Mouse (Mus musculus): ENCODE measurements around the gene Fam178b. TPM values are rescaled to one million over a fixed set of nuclear protein-coding genes. Genes with fewer than 3 reads are reported as not detected.
A peak's percentile ranks its signal among the peaks of the same experiment; 100 is the strongest.
"Not testable (repeated sequence)": the region's sequence is repeated elsewhere in the genome, so short reads cannot be mapped to it uniquely, and the experiment has no call there.

The Fam178b gene
- polyA plus RNA-seq, 1 experiment from 2014 or later, result 2.1 TPM

DNA sequence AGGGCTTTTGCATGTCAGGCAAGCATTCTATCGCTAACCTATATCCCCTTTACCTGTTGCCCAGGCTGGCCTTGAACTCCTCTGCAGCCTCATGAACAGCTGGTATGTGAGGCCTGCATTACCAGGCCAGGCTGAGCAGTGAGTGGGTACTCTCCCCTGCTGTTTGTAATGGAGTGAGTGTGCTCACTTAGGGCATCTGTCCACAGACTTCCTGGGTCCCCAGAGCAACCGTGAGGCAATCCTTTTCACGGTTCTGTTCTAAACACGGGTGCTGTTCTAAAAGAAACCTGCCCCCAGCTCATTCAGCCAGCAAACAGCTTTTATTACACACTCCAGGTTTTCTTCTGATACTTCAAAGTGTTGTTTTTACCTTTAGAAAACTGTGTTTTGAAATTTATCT, 144.3 kb downstream of the Fam178b start:
- H3K9me3 ChIP-seq, result no peaks in the 10 kb centered on the region
- H3K4me1 ChIP-seq, result peaks cover 59% of the 10 kb centered on the region
- WGBS, result 64% methylated on average over 4 of the region's 4 CpGs
- no peak for ATAC-seq (ENCODE audit: extremely low read depth, insufficient number of reproducible peaks, low FRiP score, low TSS enrichment)
- peak overlapping the region; percentile 16; the same call in 1 of the 2 replicates for H3K9ac ChIP-seq
- no peaks in the 10 kb centered on the region for H3K27me3 ChIP-seq (replicated peaks)
- H3K36me3 ChIP-seq, result peaks cover 55% of the 10 kb centered on the region
- H3K4me2 ChIP-seq, result no peak overlapping the region
- no peak overlapping the region for H3K4me3 ChIP-seq
- H3K27ac ChIP-seq (replicated peaks), result peak overlapping the region; percentile 92

DNA sequence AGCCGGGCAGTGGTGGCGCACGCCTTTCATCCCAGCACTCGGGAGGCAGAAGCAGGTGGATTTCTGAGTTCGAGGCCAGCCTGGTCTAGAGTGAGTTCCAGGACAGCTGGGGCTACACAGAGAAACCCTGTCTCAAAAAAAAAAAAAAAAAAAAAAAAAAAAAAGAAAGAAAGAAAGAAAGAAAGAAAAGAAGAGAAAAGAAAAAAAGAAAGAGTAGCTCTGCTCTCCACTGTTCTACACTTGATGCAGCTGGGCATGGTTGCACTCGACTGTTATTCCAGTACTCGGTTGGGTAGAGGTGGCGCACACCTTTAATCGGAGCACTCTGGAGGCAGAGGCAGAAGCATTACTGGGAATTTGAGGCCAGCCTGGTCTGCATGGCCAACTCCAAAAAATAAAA, 146.2 kb downstream of the Fam178b start, which contains the start of gene Ankrd23:
TSS of gene Ankrd23 (minus strand) at position 101 of the 400 bp plus-strand sequence.
- Histone ChIP-seq H3K27ac (replicated peaks) (peak within 1 kb of the TSS; percentile 89), H3K9ac (peak within 1 kb of the TSS; percentile 66), H3K4me1 (peaks cover 65% of the 10 kb centered on the region), H3K4me2 (peak within 1 kb of the TSS; percentile 12), H3K36me3 (peaks cover 49% of the 10 kb centered on the region)
- ATAC-seq (ENCODE audit: extremely low read depth, insufficient number of reproducible peaks, low FRiP score, low TSS enrichment); H3K4me3 ChIP-seq; H3K27me3 ChIP-seq (replicated peaks); H3K9me3 ChIP-seq: not testable (repeated sequence)
- 75% methylated on average over 9 of the region's 9 CpGs for WGBS

DNA sequence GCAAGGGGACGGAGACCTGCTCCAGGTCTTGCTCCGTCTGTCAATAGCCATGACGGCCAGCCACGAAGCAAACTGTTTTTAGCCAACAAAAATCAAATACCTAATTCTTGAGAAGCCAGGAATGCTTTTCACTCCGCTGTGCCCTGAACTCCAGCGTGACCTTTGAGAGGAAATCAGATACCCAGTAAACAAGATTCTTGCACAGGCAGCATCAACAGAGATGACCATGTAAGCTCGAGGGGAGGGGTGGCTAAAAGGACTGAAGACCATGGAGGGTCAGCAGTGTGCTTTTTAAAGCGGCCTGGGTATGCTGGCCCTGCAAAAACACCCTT, 146.6 kb downstream of the Fam178b start:
- H3K27me3 ChIP-seq (replicated peaks), result no peaks in the 10 kb centered on the region
- no peak for ATAC-seq (ENCODE audit: extremely low read depth, insufficient number of reproducible peaks, low FRiP score, low TSS enrichment)
- peak overlapping the region; percentile 66 for H3K9ac ChIP-seq
- 31% methylated on average over 8 of the region's 8 CpGs for WGBS
- H3K4me3 ChIP-seq, result no peak overlapping the region
- peak overlapping the region; percentile 89 for H3K27ac ChIP-seq (replicated peaks)
- H3K4me1 ChIP-seq, result peaks cover 68% of the 10 kb centered on the region
- peaks cover 48% of the 10 kb centered on the region for H3K36me3 ChIP-seq
- peak overlapping the region; percentile 12 for H3K4me2 ChIP-seq
- no peaks in the 10 kb centered on the region for H3K9me3 ChIP-seq

DNA sequence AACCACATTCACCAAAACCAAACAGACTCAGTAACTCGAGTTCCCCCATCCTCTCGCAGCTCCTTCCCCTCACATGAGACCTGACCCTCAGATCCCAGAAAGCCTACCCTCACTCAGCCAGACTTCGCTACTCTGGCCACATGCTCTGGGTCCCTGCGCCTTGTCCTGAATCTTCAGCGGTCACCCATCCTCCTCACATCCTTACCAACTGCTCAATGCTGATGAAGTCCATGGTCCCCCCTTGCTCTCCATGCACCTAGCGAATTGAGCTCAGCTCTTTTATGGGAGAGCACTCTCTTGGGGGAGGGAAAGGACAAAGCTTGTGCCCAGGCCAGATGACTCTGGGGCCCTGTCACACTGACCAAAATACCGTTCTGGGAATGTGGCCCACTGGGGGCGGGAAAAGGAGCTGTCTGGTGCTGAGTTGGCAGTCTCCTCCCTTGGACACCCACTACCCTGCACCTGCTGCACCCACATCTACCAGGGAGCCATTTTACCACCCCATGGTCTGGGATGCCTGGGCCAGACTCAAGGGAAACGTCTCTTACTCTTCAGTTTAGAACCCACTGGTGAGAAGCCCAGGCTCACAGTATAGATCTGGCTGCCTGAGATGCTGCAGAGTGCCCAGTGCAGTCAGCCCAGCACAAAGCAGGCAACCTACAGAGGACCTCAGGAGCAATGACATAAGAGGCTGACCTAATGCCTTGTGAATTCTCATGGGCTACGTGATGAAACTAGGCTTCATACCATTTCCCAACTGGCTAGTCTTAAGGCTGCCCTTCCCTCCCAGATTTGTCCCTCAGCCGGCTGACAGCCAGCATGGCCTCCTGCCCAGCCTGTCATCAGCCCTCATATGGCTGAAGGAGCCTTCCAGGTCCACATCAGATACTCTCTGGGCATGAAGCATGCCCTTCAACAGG, 147.2 kb downstream of the Fam178b start:
- Histone ChIP-seq H3K27me3 (replicated peaks) (no peaks in the 10 kb centered on the region), H3K27ac (replicated peaks) (peak overlapping the region; percentile 89), H3K9me3 (no peaks in the 10 kb centered on the region), H3K36me3 (peaks cover 43% of the 10 kb centered on the region), H3K4me3 (no peak overlapping the region), H3K9ac (peak overlapping the region; percentile 66), H3K4me1 (peaks cover 75% of the 10 kb centered on the region), H3K4me2 (peak overlapping the region; percentile 12)
- 61% methylated on average over 11 of the region's 11 CpGs for WGBS
- no peak; the same call in 1 of the 2 replicates for ATAC-seq (ENCODE audit: extremely low read depth, insufficient number of reproducible peaks, low FRiP score, low TSS enrichment)

DNA sequence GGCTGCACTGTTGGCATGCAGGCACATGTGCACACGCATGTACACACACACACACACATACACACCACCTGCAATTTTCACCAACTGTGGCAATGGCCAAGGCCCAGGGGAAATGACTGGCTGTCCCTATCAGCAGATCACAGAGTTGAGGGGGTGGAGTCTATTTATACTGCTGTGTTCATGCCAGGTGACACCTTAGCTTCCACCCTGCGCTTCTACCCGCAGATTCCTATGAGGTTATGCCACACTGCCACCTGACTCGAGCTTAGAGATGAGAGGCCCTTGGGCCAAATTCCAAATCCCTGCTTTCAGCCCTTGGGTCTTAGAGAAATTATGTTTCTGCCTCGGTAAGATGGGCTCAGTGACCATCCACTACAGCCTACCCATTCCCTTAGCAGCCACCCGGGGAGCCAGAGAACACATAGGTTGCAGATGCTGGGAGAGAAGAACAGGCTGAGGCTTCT, 148.4 kb downstream of the Fam178b start:
- Histone ChIP-seq H3K4me2 (no peak overlapping the region), H3K9ac (peak overlapping the region; percentile 66; the same call in 1 of the 2 replicates), H3K27me3 (replicated peaks) (no peaks in the 10 kb centered on the region), H3K36me3 (peaks cover 34% of the 10 kb centered on the region), H3K27ac (replicated peaks) (peak overlapping the region; percentile 89), H3K4me3 (no peak overlapping the region), H3K4me1 (peaks cover 83% of the 10 kb centered on the region), H3K9me3 (no peaks in the 10 kb centered on the region)
- no peak for ATAC-seq (ENCODE audit: extremely low read depth, insufficient number of reproducible peaks, low FRiP score, low TSS enrichment)
- WGBS, result 60% methylated on average over 6 of the region's 6 CpGs

DNA sequence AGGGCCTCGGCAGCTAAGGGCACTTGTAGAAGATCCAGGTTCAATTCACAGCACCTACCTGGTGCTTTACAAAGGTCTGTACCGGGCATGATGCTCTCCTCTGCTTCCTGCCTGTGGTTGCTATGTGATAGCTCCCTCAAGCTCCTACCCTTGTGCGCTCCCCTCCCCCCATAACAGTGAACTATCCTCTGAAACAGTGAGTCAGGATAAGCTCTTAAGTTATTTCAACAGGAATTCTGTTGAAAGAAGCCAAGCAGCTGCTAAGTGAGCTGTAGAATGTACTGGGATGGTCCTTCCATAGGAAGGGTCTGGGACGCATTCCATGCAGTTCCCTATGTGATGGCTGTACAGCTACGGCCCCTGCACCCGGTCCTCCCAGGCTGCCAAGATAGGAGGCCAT, 149.4 kb downstream of the Fam178b start:
- ATAC-seq (ENCODE audit: extremely low read depth, insufficient number of reproducible peaks, low FRiP score, low TSS enrichment), result no peak
- peaks cover 75% of the 10 kb centered on the region for H3K4me1 ChIP-seq
- 52% methylated on average over 6 of the region's 6 CpGs for WGBS
- no peak overlapping the region for H3K4me3 ChIP-seq
- no peaks in the 10 kb centered on the region for H3K27me3 ChIP-seq (replicated peaks)
- H3K9me3 ChIP-seq, result no peaks in the 10 kb centered on the region
- no peak overlapping the region for H3K4me2 ChIP-seq
- H3K36me3 ChIP-seq, result peaks cover 25% of the 10 kb centered on the region
- H3K27ac ChIP-seq (replicated peaks), result peak overlapping the region; percentile 89; the same call in 1 of the 2 replicates
- peak overlapping the region; percentile 34 for H3K9ac ChIP-seq

DNA sequence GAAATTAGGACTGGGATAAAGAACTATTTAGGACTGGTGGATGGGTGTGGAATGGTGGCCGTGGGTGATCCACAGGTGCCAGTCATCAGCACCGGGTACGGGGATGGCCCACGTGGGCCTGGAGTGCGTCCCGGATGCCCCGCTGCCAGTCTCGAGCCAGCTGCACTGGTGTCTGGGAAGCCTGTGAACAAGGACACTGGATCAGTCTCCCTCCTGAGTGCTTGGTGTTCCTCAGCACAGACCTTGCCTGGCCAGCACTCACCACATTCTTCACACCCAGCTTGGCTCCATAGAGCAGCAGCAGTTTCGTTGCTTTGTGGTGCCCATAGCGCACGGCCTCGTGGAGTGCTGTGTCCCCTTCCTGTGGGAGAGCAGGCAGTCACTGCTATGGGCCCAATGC, 151.5 kb downstream of the Fam178b start:
- Histone ChIP-seq H3K4me3 (no peak overlapping the region), H3K36me3 (peaks cover 22% of the 10 kb centered on the region), H3K27ac (replicated peaks) (peak overlapping the region; percentile 20), H3K4me2 (no peak overlapping the region), H3K4me1 (peaks cover 75% of the 10 kb centered on the region), H3K9me3 (no peaks in the 10 kb centered on the region), H3K27me3 (replicated peaks) (no peaks in the 10 kb centered on the region), H3K9ac (peak overlapping the region; percentile 34; the same call in 1 of the 2 replicates)
- no peak for ATAC-seq (ENCODE audit: extremely low read depth, insufficient number of reproducible peaks, low FRiP score, low TSS enrichment)
- 78% methylated on average over 12 of the region's 12 CpGs for WGBS

DNA sequence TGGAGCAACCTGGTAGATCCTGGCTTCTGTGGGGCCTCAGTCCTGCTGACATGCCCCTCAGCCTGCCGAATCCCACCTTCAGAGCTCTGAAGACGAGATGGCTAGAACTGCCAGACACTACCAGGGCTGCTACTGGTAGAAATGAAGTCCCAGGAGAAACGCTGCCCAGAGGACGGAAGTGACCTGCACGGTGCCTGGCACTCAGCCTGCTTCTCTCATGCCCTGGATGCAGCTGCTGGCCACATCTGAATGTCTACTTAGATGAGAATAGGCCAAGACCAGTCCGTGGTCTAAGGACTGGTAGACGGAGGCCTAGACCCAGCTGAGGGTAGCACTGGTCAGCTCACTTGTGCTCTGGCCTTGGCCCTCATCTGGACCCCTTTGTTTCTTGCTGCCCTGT, 152.0 kb downstream of the Fam178b start:
- Histone ChIP-seq H3K27ac (replicated peaks) (peak overlapping the region; percentile 51; the same call in 1 of the 2 replicates), H3K27me3 (replicated peaks) (no peaks in the 10 kb centered on the region), H3K4me2 (no peak overlapping the region), H3K4me3 (no peak overlapping the region), H3K9ac (no peak overlapping the region), H3K9me3 (no peaks in the 10 kb centered on the region), H3K4me1 (peaks cover 70% of the 10 kb centered on the region), H3K36me3 (peaks cover 27% of the 10 kb centered on the region)
- no peak for ATAC-seq (ENCODE audit: extremely low read depth, insufficient number of reproducible peaks, low FRiP score, low TSS enrichment)
- WGBS, result 83% methylated on average over 7 of the region's 7 CpGs

DNA sequence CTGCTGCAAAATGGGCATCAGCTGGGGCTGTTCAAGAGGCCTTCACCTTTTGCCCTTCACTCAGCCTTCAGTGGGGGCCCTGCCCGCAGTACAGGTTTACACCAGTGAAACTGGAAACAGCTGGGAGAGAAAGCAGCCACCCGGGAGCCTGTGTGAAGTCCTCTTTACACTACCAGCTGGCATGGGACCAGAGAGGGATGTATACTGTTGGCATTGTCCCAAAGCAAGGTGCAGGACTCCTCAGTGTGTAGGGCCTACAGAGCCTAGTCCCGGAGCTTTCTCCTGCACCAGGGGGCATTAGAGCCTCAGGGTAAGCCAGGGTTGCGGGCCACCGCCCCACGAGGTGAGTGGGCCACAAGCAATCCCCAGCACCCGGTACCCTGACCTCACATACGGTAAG, 152.5 kb downstream of the Fam178b start:
- Histone ChIP-seq H3K27me3 (replicated peaks) (no peaks in the 10 kb centered on the region), H3K36me3 (peaks cover 32% of the 10 kb centered on the region), H3K4me2 (no peak overlapping the region), H3K9ac (no peak overlapping the region), H3K4me1 (peaks cover 66% of the 10 kb centered on the region), H3K4me3 (no peak overlapping the region), H3K9me3 (no peaks in the 10 kb centered on the region), H3K27ac (replicated peaks) (peak overlapping the region; percentile 51)
- 70% methylated on average over 8 of the region's 8 CpGs for WGBS
- no peak for ATAC-seq (ENCODE audit: extremely low read depth, insufficient number of reproducible peaks, low FRiP score, low TSS enrichment)

DNA sequence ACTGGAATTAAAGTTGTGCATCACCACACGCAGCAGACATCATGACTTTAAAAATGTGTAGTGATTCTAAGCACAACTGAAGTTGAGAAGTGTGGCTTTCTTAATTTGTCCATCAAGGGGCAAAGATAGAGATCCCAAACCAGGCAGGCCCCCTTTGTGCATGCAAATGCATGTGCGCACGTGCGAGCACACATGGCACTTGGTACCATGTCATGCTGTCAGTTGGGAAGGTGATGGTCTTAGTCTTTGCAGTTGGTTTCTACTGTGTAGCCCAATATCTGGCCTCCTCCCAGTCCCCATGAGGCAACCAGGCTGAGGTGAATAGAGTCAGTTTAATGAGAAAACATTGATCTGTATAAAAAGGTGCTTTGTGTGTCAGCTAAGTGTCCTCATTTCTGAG, 153.1 kb downstream of the Fam178b start:
- Histone ChIP-seq H3K27me3 (replicated peaks) (no peaks in the 10 kb centered on the region), H3K9ac (no peak overlapping the region), H3K4me2 (no peak overlapping the region), H3K4me1 (peaks cover 59% of the 10 kb centered on the region), H3K36me3 (peaks cover 38% of the 10 kb centered on the region), H3K27ac (replicated peaks) (peak overlapping the region; percentile 51), H3K9me3 (no peaks in the 10 kb centered on the region), H3K4me3 (no peak overlapping the region)
- ATAC-seq (ENCODE audit: extremely low read depth, insufficient number of reproducible peaks, low FRiP score, low TSS enrichment), result no peak
- 92% methylated on average over 4 of the region's 4 CpGs for WGBS

DNA sequence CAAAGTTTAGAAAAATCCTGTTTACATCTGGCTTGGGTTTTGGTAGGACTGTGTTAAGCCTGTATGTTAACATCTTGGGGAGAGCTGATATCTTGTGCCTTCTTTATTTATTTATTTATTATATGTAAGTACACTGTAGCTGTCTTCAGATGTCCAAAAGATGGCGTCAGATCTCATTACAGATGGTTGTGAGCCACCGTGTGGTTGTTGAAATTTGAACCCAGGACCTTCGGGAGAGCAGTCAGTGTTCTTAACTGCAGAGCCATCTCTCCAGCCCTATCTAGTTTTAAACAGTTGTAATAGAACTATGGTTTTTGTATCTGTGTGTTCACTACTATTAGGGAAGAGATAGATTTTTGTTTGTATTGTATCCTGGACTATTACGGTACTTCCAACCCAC, 153.7 kb downstream of the Fam178b start:
- Histone ChIP-seq H3K4me2 (no peak overlapping the region), H3K4me1 (peaks cover 57% of the 10 kb centered on the region), H3K36me3 (peaks cover 44% of the 10 kb centered on the region), H3K4me3 (no peak overlapping the region), H3K27ac (replicated peaks) (no peak overlapping the region), H3K27me3 (replicated peaks) (no peaks in the 10 kb centered on the region), H3K9me3 (no peaks in the 10 kb centered on the region), H3K9ac (no peak overlapping the region)
- ATAC-seq (ENCODE audit: extremely low read depth, insufficient number of reproducible peaks, low FRiP score, low TSS enrichment), result no peak
- 83% methylated on average over 4 of the region's 4 CpGs for WGBS
